Mouse (Mus musculus): ENCODE measurements around the gene Sypl2. TPM values are rescaled to one million over a fixed set of nuclear protein-coding genes. Genes with fewer than 3 reads are reported as not detected.
"Not testable (repeated sequence)": the region's sequence is repeated elsewhere in the genome, so short reads cannot be mapped to it uniquely, and the experiment has no call there.

Gene Sypl2
- 0.35 and 1.4 TPM in 2 replicates for polyA plus RNA-seq (2015; fragmentation: Nextera tagmentation; extraction: Ambion mirVana)

GRCm38 (mm10) chr3:108226558-108227350, at the start of gene Sypl2:
TSS of gene Sypl2 (minus strand) at chr3:108226648.
- peak; percentile 42; the same call in 1 of the 2 replicates for ATAC-seq
- H3K27me3 ChIP-seq (replicated peaks; ENCODE audit: control insufficient read depth, insufficient read depth, low read length), result peaks cover 29% of the 10 kb centered on the region

GRCm38 (mm10) chr3:108259319-108259718, 32.9 kb upstream of the Sypl2 start:
- WGBS, result 53% methylated on average over 3 of the region's 3 CpGs
- no peak for ATAC-seq
- H3K27ac ChIP-seq (ENCODE audit: low read depth, low read length), result no peak overlapping the region

More at GRCm38 (mm10) chr3:108226558-108227350, at the start of gene Sypl2:
- 3% methylated on average over 34 of the region's 44 CpGs for WGBS
- Histone ChIP-seq H3K27ac (ENCODE audit: low read depth, low read length) (no peak within 1 kb of the TSS), H3K36me3 (ENCODE audit: control insufficient read depth, insufficient read depth, low read length) (no peaks in the 10 kb centered on the region), H3K9me3 (ENCODE audit: control insufficient read depth, low read length) (no peaks in the 10 kb centered on the region), H3K4me2 (ENCODE audit: low read length) (peak within 1 kb of the TSS; percentile 76), H3K4me3 (ENCODE audit: low read length) (peak within 1 kb of the TSS; percentile 42), H3K4me1 (ENCODE audit: control insufficient read depth, insufficient read depth, low read depth, low read length) (peaks cover 10% of the 10 kb centered on the region), H3K9ac (ENCODE audit: low read depth, low read length) (peak within 1 kb of the TSS; percentile 45)

GRCm38 (mm10) chr3:108257831-108258500, 31.5 kb upstream of the Sypl2 start:
- H3K27ac ChIP-seq (ENCODE audit: low read depth, low read length), result no peak overlapping the region
- peaks cover 21% of the 10 kb centered on the region for H3K4me1 ChIP-seq (ENCODE audit: control insufficient read depth, insufficient read depth, low read depth, low read length)
- H3K36me3 ChIP-seq (ENCODE audit: control insufficient read depth, insufficient read depth, low read length), result peaks cover 5% of the 10 kb centered on the region; the same call in 1 of the 2 replicates
- peak overlapping the region; percentile 66 for H3K4me2 ChIP-seq (ENCODE audit: low read length)
- H3K4me3 ChIP-seq (ENCODE audit: low read length), result peak overlapping the region; percentile 96
- H3K27me3 ChIP-seq (replicated peaks; ENCODE audit: control insufficient read depth, insufficient read depth, low read length), result no peaks in the 10 kb centered on the region
- H3K9ac ChIP-seq (ENCODE audit: low read depth, low read length), result peak overlapping the region; percentile 88
- 83% methylated on average over 3 of the region's 3 CpGs for whole genome bisulfite sequencing
- H3K9me3 ChIP-seq (ENCODE audit: control insufficient read depth, low read length), result no peaks in the 10 kb centered on the region
- ATAC-seq, result no peak

More at GRCm38 (mm10) chr3:108259319-108259718, 32.9 kb upstream of the Sypl2 start:
- Histone ChIP-seq H3K4me2 (ENCODE audit: low read length) (no peak overlapping the region), H3K27me3 (replicated peaks; ENCODE audit: control insufficient read depth, insufficient read depth, low read length) (no peaks in the 10 kb centered on the region), H3K36me3 (ENCODE audit: control insufficient read depth, insufficient read depth, low read length) (peaks cover 5% of the 10 kb centered on the region; the same call in 1 of the 2 replicates), H3K9ac (ENCODE audit: low read depth, low read length) (no peak overlapping the region), H3K9me3 (ENCODE audit: control insufficient read depth, low read length) (no peaks in the 10 kb centered on the region), H3K4me3 (ENCODE audit: low read length) (no peak overlapping the region), H3K4me1 (ENCODE audit: control insufficient read depth, insufficient read depth, low read depth, low read length) (peaks cover 21% of the 10 kb centered on the region)

- Histone ChIP-seq H3K4me3 (ENCODE audit: low read length) (peak within 1 kb of the TSS; percentile 96), H3K9me3 (ENCODE audit: control insufficient read depth, low read length) (no peaks in the 10 kb centered on the region), H3K9ac (ENCODE audit: low read depth, low read length) (peak within 1 kb of the TSS; percentile 88), H3K36me3 (ENCODE audit: control insufficient read depth, insufficient read depth, low read length) (peaks cover 3% of the 10 kb centered on the region; the same call in 1 of the 2 replicates), H3K4me1 (ENCODE audit: control insufficient read depth, insufficient read depth, low read depth, low read length) (peaks cover 21% of the 10 kb centered on the region), H3K27ac (ENCODE audit: low read depth, low read length) (0 out of 2 replicates have a peak within 1 kb of the TSS, but pooled peaks have one; percentile 39), H3K27me3 (replicated peaks; ENCODE audit: control insufficient read depth, insufficient read depth, low read length) (no peaks in the 10 kb centered on the region), H3K4me2 (ENCODE audit: low read length) (peak within 1 kb of the TSS; percentile 71)
- peak; percentile 100 for ATAC-seq
- under 1% methylated on average over 77 of the region's 79 CpGs for WGBS
Observed at GRCm38 (mm10) chr3:108256719-108257637, 30.5 kb upstream of the Sypl2 start, which contains the start of gene Psma5. TSS of gene Psma5 (plus strand) at chr3:108256926.

GRCm38 (mm10) chr3:108246857-108247256, 20.4 kb upstream of the Sypl2 start:
- Histone ChIP-seq H3K27ac (ENCODE audit: low read depth, low read length) (no peak overlapping the region), H3K4me3 (ENCODE audit: low read length) (no peak overlapping the region), H3K36me3 (ENCODE audit: control insufficient read depth, insufficient read depth, low read length) (no peaks in the 10 kb centered on the region), H3K9ac (ENCODE audit: low read depth, low read length) (no peak overlapping the region), H3K9me3 (ENCODE audit: control insufficient read depth, low read length) (no peaks in the 10 kb centered on the region), H3K27me3 (replicated peaks; ENCODE audit: control insufficient read depth, insufficient read depth, low read length) (no peaks in the 10 kb centered on the region), H3K4me1 (ENCODE audit: control insufficient read depth, insufficient read depth, low read depth, low read length) (no peaks in the 10 kb centered on the region), H3K4me2 (ENCODE audit: low read length) (no peak overlapping the region)
- no peak for ATAC-seq
- WGBS, result 79% methylated on average over 2 of the region's 2 CpGs

- Histone ChIP-seq H3K9ac (ENCODE audit: low read depth, low read length) (no peak overlapping the region), H3K27me3 (replicated peaks; ENCODE audit: control insufficient read depth, insufficient read depth, low read length) (no peaks in the 10 kb centered on the region), H3K27ac (ENCODE audit: low read depth, low read length) (no peak overlapping the region), H3K4me3 (ENCODE audit: low read length) (no peak overlapping the region), H3K36me3 (ENCODE audit: control insufficient read depth, insufficient read depth, low read length) (no peaks in the 10 kb centered on the region), H3K9me3 (ENCODE audit: control insufficient read depth, low read length) (no peaks in the 10 kb centered on the region), H3K4me2 (ENCODE audit: low read length) (no peak overlapping the region), H3K4me1 (ENCODE audit: control insufficient read depth, insufficient read depth, low read depth, low read length) (no peaks in the 10 kb centered on the region)
- no peak for ATAC-seq
- WGBS, result 94% methylated on average over 3 of the region's 3 CpGs
Observed at GRCm38 (mm10) chr3:108241243-108241839, 14.9 kb upstream of the Sypl2 start.

GRCm38 (mm10) chr3:108237474-108238102, 11.1 kb upstream of the Sypl2 start:
- not testable (repeated sequence) for H3K4me2 ChIP-seq (ENCODE audit: low read length); H3K4me3 ChIP-seq (ENCODE audit: low read length); H3K9ac ChIP-seq (ENCODE audit: low read depth, low read length); H3K36me3 ChIP-seq (ENCODE audit: control insufficient read depth, insufficient read depth, low read length); H3K9me3 ChIP-seq (ENCODE audit: control insufficient read depth, low read length); ATAC-seq; H3K27me3 ChIP-seq (replicated peaks; ENCODE audit: control insufficient read depth, insufficient read depth, low read length); H3K4me1 ChIP-seq (ENCODE audit: control insufficient read depth, insufficient read depth, low read depth, low read length); H3K27ac ChIP-seq (ENCODE audit: low read depth, low read length)
- 87% methylated on average over 4 of the region's 4 CpGs for WGBS

GRCm38 (mm10) chr3:108231646-108232045, 5.2 kb upstream of the Sypl2 start:
- H3K4me1 ChIP-seq (ENCODE audit: control insufficient read depth, insufficient read depth, low read depth, low read length), result peaks cover under 1% of the 10 kb centered on the region
- H3K9ac ChIP-seq (ENCODE audit: low read depth, low read length), result no peak overlapping the region
- no peak overlapping the region for H3K4me2 ChIP-seq (ENCODE audit: low read length)
- ATAC-seq, result no peak
- H3K36me3 ChIP-seq (ENCODE audit: control insufficient read depth, insufficient read depth, low read length), result no peaks in the 10 kb centered on the region
- H3K4me3 ChIP-seq (ENCODE audit: low read length), result no peak overlapping the region
- WGBS, result 90% methylated on average over 4 of the region's 4 CpGs
- H3K9me3 ChIP-seq (ENCODE audit: control insufficient read depth, low read length), result no peaks in the 10 kb centered on the region
- H3K27me3 ChIP-seq (replicated peaks; ENCODE audit: control insufficient read depth, insufficient read depth, low read length), result peaks cover 8% of the 10 kb centered on the region
- H3K27ac ChIP-seq (ENCODE audit: low read depth, low read length), result no peak overlapping the region
